Comparison of ENCODE assay signal across 8 mouse cellular contexts in the genomic region with DNA sequence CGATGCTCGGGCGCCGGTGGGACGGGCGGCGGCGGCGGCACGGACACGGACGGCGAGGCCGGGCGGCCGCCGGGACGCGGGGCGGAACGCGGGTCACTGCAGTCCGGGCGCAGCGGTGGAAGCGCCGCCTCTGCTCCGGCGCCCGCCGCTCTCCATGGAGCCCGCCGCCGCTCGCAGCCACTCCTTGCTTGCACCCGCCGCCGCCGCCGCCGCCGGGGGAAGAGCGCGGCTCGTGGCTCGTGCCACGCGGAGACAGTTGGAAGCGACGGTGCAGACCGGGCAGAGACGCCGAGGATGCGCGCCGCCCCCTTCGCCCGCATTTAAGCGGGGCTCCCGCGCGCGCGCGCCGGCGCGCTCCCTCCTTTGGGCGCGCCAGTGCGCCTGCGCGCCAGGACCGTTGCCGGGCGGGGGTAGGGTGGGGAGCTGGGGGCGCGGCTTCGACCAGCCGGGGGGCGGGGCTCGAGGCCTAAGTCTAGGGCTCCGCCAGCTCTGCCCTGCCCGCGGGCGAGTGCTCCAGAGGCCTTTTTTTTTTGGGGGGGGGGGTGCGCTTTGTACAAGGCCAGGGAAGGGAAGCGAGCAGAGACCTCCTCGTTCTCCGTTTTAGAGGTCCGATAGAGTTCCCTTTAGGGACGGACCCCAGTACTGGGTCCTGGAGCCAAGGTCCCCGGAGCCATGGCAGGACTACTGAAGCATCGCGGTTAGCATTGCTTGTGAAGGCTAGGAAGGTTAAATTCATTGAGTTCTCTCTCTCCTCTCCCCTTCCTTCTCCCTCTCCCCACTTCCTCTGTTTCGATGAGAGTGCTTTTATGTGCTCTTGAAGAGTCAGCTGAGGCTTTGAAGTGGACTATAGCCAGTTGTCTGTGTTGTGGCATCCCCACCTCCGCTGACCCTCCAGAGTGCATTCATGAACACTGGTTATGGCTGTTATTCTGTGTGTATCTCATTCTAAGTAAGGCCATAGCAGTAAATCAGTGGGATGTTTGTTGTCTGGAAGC. TPM values are rescaled to one million over a fixed set of nuclear protein-coding genes. Genes with fewer than 3 reads are reported as not detected.
A peak's percentile ranks its signal among the peaks of the same experiment; 100 is the strongest.
DNase-seq lines count a peak whose midpoint lies in the region; ATAC-seq and TF ChIP-seq lines count a peak whose summit lies in the region.

A gene (minus strand): TSS at position 296 of the 995 bp plus-strand sequence.

- H3K4me2 ChIP-seq in hindbrain, embryonic 15.5 days: peak within 1 kb of the TSS; percentile 90

- H3K9ac ChIP-seq in hindbrain, embryonic 15.5 days: peak within 1 kb of the TSS; percentile 92

- H3K9me3 ChIP-seq in hindbrain, embryonic 15.5 days: no peaks in the 10 kb centered on the region

- no peak; the same call in 1 of the 2 replicates for TF ChIP-seq CTCF in left cerebral cortex, adult 2 months (IDR thresholded peaks at IDR 0.05)

- intact Hi-C loops in left cerebral cortex, adult 2 months (cut with DNase I): loop anchor here (1.0 to 5.0 kb wide), 6 partner anchors 47 to 378 kb away; a partner anchor contains a TSS

- peak within 1 kb of the TSS; percentile 91 for H3K27ac ChIP-seq in hindbrain, embryonic 15.5 days (replicated peaks)
- peak within 1 kb of the TSS; percentile 90 for H3K27ac ChIP-seq in left cerebral cortex, adult 2 months

- 3% methylated on average over 51 of the region's 97 CpGs for WGBS in hindbrain, embryonic 15.5 days

- H3K36me3 ChIP-seq in hindbrain, embryonic 15.5 days: no peaks in the 10 kb centered on the region

- peak; percentile 95 for ATAC-seq in hindbrain, embryonic 15.5 days (ENCODE audit: low FRiP score, low read depth)
- ATAC-seq in megakaryocyte, adult 5-6 weeks (ENCODE audit: poor library complexity, severe bottlenecking): peak; percentile 72

- no peaks in the 10 kb centered on the region for H3K27me3 ChIP-seq in hindbrain, embryonic 15.5 days

- H3K4me1 ChIP-seq in hindbrain, embryonic 15.5 days (replicated peaks): peaks cover 35% of the 10 kb centered on the region

- H3K4me3 ChIP-seq in hindbrain, embryonic 15.5 days: peak within 1 kb of the TSS; percentile 97
- H3K4me3 ChIP-seq in left cerebral cortex, adult 2 months: peak within 1 kb of the TSS; percentile 96

- peak; percentile 77 for DNase-seq in T-cell, adult 2 months (ENCODE audit: low spot score)
- peak; percentile 88 to 96 for DNase-seq in cerebellum, postnatal 25 days
- peak; percentile 72 to 79 for DNase-seq in frontal cortex, postnatal 36 days (ENCODE audit: low spot score in 2 of 2)
- peak; percentile 86 for DNase-seq in left cerebral cortex, adult 2 months (ENCODE audit: extremely low spot score in 1 of 2, low spot score in 2 of 2)
- DNase-seq in right cerebral cortex, postnatal 10 days (ENCODE audit: low spot score in 2 of 2): peak; percentile 91 to 92
- peak; percentile 87 for DNase-seq in urinary bladder, postnatal 25 days (ENCODE audit: low spot score)

RNA-seq across cellular contexts. Expression of the gene that starts here (rescaled TPM):
- 68.5 and 69.0 TPM in 2 replicates for polyA plus RNA-seq in hindbrain, embryonic 15.5 days (2015; fragmentation: Nextera tagmentation; extraction: Ambion mirVana)
- total RNA-seq in left cerebral cortex, adult 2 months (2021): 100 to 1,000 TPM; 140 to 147 TPM
- total RNA-seq in megakaryocyte, adult 5-6 weeks (2015): 131 and 141 TPM in 2 replicates
- total RNA-seq in megakaryocyte, adult 5-6 weeks (2017): 98.7 and 122 TPM in 2 replicates

Comparison
In these comparisons a context has a peak if more than half of its experiments do, and no peak if none do; other contexts are left out.
1. Peak in every context shown above with its lines: DNase-seq, ATAC-seq, H3K4me3 ChIP-seq and H3K27ac ChIP-seq.